Mouse (Mus musculus): ENCODE results near the gene Cfc1. TPM values are rescaled to one million over a fixed set of nuclear protein-coding genes. Genes with fewer than 3 reads are reported as not detected.

Cfc1 gene
- total and polyA plus RNA-seq, 2 experiments from 2014 or later, result 0.36 to 1.2 TPM

DNA sequence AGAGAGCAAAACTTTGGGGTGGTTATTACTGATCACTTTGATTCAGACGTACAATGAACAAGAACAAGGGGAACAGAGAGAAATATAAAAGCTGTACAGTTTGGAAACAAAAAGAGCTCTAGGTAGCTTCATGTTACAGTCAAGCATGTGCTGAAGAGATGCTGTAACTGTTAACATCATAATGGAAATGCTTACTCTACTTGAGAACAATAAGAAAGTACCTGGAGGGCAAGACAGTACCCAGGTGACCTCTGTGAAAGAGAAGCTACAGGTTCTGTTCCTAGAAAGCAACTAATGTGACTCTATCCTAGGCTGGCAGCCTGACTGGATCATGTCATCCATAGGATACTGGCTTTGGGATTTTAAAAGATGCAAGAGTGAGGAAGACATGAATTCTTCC lies 11.6 kb downstream of the Cfc1 start:
- Histone ChIP-seq H3K27ac (no peak overlapping the region), H3K9me3 (ENCODE audit: low read length) (no peaks in the 10 kb centered on the region), H3K4me1 (ENCODE audit: insufficient read depth, low read length) (no peaks in the 10 kb centered on the region), H3K27me3 (ENCODE audit: insufficient read depth, low read length) (no peaks in the 10 kb centered on the region), H3K4me2 (ENCODE audit: low read depth, low read length) (no peak overlapping the region), H3K4me3 (ENCODE audit: low read length) (no peak overlapping the region), H3K9ac (replicated peaks; ENCODE audit: low read length) (no peak overlapping the region), H3K36me3 (ENCODE audit: insufficient read depth, low read length) (no peaks in the 10 kb centered on the region)
- DNase-seq (ENCODE audit: low spot score), result no peak
- no peak for TF ChIP-seq CTCF (IDR thresholded peaks at IDR 0.05; ENCODE audit: low read depth)
- no peak for ATAC-seq
- WGBS, result 85% methylated on average over 1 of the region's 1 CpGs

DNA sequence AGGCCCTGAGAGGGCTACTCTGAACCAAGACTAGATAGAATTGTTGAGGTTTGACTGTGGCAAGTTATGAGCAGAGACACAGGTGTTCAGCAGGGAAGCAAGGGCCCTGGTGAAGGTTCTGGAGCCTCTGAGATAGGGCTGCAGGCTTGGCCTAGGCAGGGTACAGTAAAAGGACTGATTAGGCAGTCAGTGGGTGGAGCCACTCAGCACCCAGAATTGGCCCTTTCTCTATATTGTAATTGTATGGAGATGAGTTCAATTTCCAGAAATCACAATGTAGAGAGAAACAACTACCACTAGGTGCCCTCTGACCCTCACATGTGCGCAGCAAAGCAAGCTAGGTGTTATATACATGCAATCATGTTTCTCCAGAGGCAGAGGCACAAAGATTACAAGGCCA lies 18.2 kb downstream of the Cfc1 start:
- Histone ChIP-seq H3K27me3 (ENCODE audit: insufficient read depth, low read length) (no peaks in the 10 kb centered on the region), H3K9me3 (ENCODE audit: low read length) (no peaks in the 10 kb centered on the region), H3K36me3 (ENCODE audit: insufficient read depth, low read length) (no peaks in the 10 kb centered on the region), H3K4me2 (ENCODE audit: low read depth, low read length) (no peak overlapping the region), H3K4me3 (ENCODE audit: low read length) (no peak overlapping the region), H3K27ac (no peak overlapping the region), H3K4me1 (ENCODE audit: insufficient read depth, low read length) (no peaks in the 10 kb centered on the region), H3K9ac (replicated peaks; ENCODE audit: low read length) (no peak overlapping the region)
- ATAC-seq, result no peak
- 84% methylated on average over 1 of the region's 1 CpGs for WGBS
- no peak for TF ChIP-seq CTCF (IDR thresholded peaks at IDR 0.05; ENCODE audit: low read depth)
- DNase-seq (ENCODE audit: low spot score), result no peak

- no peak for TF ChIP-seq CTCF (IDR thresholded peaks at IDR 0.05; ENCODE audit: low read depth)
- H3K36me3 ChIP-seq (ENCODE audit: insufficient read depth, low read length), result no peaks in the 10 kb centered on the region
- H3K4me1 ChIP-seq (ENCODE audit: insufficient read depth, low read length), result no peaks in the 10 kb centered on the region
- no peak for DNase-seq (ENCODE audit: low spot score)
- H3K4me3 ChIP-seq (ENCODE audit: low read length), result no peak overlapping the region
- H3K27me3 ChIP-seq (ENCODE audit: insufficient read depth, low read length), result no peaks in the 10 kb centered on the region
- no peak overlapping the region for H3K27ac ChIP-seq
- H3K9ac ChIP-seq (replicated peaks; ENCODE audit: low read length), result no peak overlapping the region
- H3K9me3 ChIP-seq (ENCODE audit: low read length), result no peaks in the 10 kb centered on the region
- ATAC-seq, result no peak
- no peak overlapping the region for H3K4me2 ChIP-seq (ENCODE audit: low read depth, low read length)
- 87% methylated on average over 7 of the region's 7 CpGs for WGBS
These were observed 18.8 kb downstream of the Cfc1 start for GRCm38 (mm10) chr1:34554275-34554674.

DNA sequence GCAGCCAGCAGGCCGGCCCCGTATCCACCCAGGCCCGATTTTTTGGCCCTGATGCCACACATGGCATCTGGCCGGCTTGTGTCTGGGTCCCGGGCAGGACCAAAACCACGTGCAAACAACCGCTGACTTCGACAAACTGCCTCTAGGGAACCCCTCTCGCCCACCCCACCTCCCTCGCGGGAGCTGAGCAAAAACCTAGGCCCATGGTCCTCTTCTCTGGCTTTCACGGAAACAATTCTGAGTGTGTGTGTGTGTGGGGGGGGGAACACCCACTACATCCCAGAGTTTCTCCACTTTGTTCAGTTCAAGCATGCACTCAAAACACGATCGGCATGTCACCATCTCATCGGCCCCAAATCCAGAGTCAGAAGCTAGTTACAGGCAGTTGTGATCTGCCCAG lies 25.4 kb downstream of the Cfc1 start, which contains the start of gene Prss40:
Prss40 (minus strand) TSS at position 101 of the 400 bp plus-strand sequence.
- no peak within 1 kb of the TSS for H3K4me3 ChIP-seq (ENCODE audit: low read length)

DNA sequence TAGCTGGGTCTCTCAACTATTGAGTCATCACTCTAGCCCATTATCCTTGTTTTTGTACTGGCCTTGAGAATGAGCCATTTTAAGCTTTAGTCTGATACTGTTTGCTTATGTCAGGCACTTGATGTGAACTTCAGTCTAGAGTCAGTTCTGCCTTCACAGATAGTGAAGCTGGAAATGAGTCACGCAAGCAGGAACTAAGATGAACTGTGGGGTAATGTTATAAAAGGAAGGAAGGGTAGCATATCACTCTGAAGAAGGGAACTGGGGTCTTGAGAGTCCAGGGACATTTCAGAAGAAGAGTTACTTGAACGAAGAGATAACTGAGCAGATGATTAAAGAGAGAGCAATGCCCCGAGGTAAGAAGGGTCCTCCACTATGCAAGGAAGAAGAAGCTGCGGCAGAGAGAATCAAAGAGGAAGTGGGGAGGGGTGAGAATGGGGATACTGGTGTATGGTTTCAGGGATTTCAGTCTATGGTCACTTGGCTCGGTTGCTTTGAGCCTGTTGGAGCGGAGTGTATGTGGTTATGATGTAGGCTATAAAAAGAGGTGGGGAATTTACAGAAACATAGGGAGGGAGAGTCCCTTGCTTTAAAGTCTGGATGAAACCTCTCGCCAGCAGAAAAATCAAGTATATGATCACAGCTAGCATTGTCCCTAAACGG lies 29.1 kb downstream of the Cfc1 start:
- WGBS, result 87% methylated on average over 8 of the region's 8 CpGs
- H3K4me1 ChIP-seq (ENCODE audit: insufficient read depth, low read length), result no peaks in the 10 kb centered on the region
- H3K9ac ChIP-seq (replicated peaks; ENCODE audit: low read length), result no peak overlapping the region
- DNase-seq (ENCODE audit: low spot score), result no peak
- no peaks in the 10 kb centered on the region for H3K9me3 ChIP-seq (ENCODE audit: low read length)
- no peaks in the 10 kb centered on the region for H3K36me3 ChIP-seq (ENCODE audit: insufficient read depth, low read length)
- no peaks in the 10 kb centered on the region for H3K27me3 ChIP-seq (ENCODE audit: insufficient read depth, low read length)
- no peak overlapping the region for H3K27ac ChIP-seq
- H3K4me2 ChIP-seq (ENCODE audit: low read depth, low read length), result no peak overlapping the region
- TF ChIP-seq CTCF (IDR thresholded peaks at IDR 0.05; ENCODE audit: low read depth), result no peak
- no peak overlapping the region for H3K4me3 ChIP-seq (ENCODE audit: low read length)
- ATAC-seq, result no peak

More for the DNA sequence above, 25.4 kb downstream of the Cfc1 start, which contains the start of gene Prss40:
- no peaks in the 10 kb centered on the region for H3K4me1 ChIP-seq (ENCODE audit: insufficient read depth, low read length)
- no peak for DNase-seq (ENCODE audit: low spot score)
- H3K9me3 ChIP-seq (ENCODE audit: low read length), result no peaks in the 10 kb centered on the region
- no peaks in the 10 kb centered on the region for H3K27me3 ChIP-seq (ENCODE audit: insufficient read depth, low read length)
- H3K27ac ChIP-seq, result no peak within 1 kb of the TSS
- 86% methylated on average over 15 of the region's 15 CpGs for WGBS
- TF ChIP-seq CTCF (IDR thresholded peaks at IDR 0.05; ENCODE audit: low read depth), result no peak
- H3K9ac ChIP-seq (replicated peaks; ENCODE audit: low read length), result no peak within 1 kb of the TSS
- no peaks in the 10 kb centered on the region for H3K36me3 ChIP-seq (ENCODE audit: insufficient read depth, low read length)
- no peak within 1 kb of the TSS for H3K4me2 ChIP-seq (ENCODE audit: low read depth, low read length)
- ATAC-seq, result no peak

- no peaks in the 10 kb centered on the region for H3K4me1 ChIP-seq (ENCODE audit: insufficient read depth, low read length)
These were observed 32.7 kb downstream of the Cfc1 start for GRCm38 (mm10) chr1:34568120-34568519.

DNA sequence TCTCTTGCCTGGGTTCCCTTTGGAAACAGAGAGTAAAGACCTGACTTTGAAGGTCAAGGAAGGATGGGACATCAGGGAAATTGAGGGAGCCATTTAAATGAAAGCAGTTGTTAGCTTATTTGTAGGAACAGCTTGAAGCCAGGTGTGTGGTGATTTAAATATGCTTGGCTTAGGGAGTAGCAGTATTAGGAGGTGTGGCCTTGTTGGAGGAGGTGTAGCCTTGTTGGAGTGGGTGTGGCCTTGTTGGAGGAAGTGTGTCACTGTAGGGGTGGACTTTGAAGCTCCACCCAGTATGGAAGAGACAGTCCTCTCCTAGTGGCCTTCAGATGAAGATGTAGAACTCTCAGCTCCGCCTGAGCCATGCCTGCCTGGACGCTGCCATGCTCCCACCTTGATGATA lies 34.4 kb downstream of the Cfc1 start:
- no peak for TF ChIP-seq CTCF (IDR thresholded peaks at IDR 0.05; ENCODE audit: low read depth)
- Histone ChIP-seq H3K9me3 (ENCODE audit: low read length) (no peaks in the 10 kb centered on the region), H3K4me3 (ENCODE audit: low read length) (no peak overlapping the region), H3K27me3 (ENCODE audit: insufficient read depth, low read length) (no peaks in the 10 kb centered on the region), H3K4me1 (ENCODE audit: insufficient read depth, low read length) (no peaks in the 10 kb centered on the region), H3K27ac (no peak overlapping the region), H3K36me3 (ENCODE audit: insufficient read depth, low read length) (no peaks in the 10 kb centered on the region), H3K9ac (replicated peaks; ENCODE audit: low read length) (no peak overlapping the region), H3K4me2 (ENCODE audit: low read depth, low read length) (no peak overlapping the region)
- no peak for ATAC-seq
- WGBS, result 95% methylated on average over 2 of the region's 2 CpGs
- DNase-seq (ENCODE audit: low spot score), result no peak

More at GRCm38 (mm10) chr1:34568120-34568519, 32.7 kb downstream of the Cfc1 start:
- no peak for TF ChIP-seq CTCF (IDR thresholded peaks at IDR 0.05; ENCODE audit: low read depth)
- DNase-seq (ENCODE audit: low spot score) (no peak), ATAC-seq (no peak)
- WGBS, result 97% methylated on average over 2 of the region's 2 CpGs
- H3K9ac ChIP-seq (replicated peaks; ENCODE audit: low read length), result no peak overlapping the region
- H3K36me3 ChIP-seq (ENCODE audit: insufficient read depth, low read length), result no peaks in the 10 kb centered on the region
- H3K4me2 ChIP-seq (ENCODE audit: low read depth, low read length), result no peak overlapping the region
- no peaks in the 10 kb centered on the region for H3K27me3 ChIP-seq (ENCODE audit: insufficient read depth, low read length)
- H3K9me3 ChIP-seq (ENCODE audit: low read length), result no peaks in the 10 kb centered on the region
- H3K27ac ChIP-seq, result no peak overlapping the region
- no peak overlapping the region for H3K4me3 ChIP-seq (ENCODE audit: low read length)

All from hindbrain, postnatal 0 days (tissue).